Mouse (Mus musculus): ENCODE measurements around the gene Prok2.

DNA sequence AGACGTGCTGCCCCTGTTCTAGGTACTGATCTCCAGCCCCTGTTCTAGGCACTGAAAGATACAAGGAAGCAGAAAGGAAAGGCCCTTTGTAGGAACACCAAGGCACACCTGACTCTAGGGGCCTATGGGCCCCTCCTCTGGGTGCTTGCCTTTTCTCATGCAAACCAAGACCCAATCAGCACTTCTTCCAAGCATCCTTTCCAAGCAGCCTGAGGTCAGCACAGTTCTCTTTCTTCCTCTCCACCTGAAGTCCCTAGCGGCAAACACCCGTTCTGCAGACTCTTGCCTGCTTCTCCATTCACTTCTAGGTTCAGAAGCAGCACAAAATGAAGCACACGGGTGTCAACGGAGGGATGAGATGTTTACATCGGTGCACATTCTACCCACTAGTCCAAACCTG is 11.0 kb downstream of the Prok2 start:
- TF ChIP-seq POLR2A (IDR thresholded peaks at IDR 0.05; ENCODE audit: insufficient read depth, low read depth, low read length): no peak
- TF ChIP-seq CTCF (IDR thresholded peaks at IDR 0.05): no peak
